Mouse (Mus musculus): ENCODE data around the gene Gsg1l. TPM values are rescaled to one million over a fixed set of nuclear protein-coding genes. Genes with fewer than 3 reads are reported as not detected.

The Gsg1l gene
- polyA plus RNA-seq, 1 experiment from 2014 or later = 3.5 TPM

GRCm38 (mm10) chr7:125972776-125973175 lies 109.4 kb downstream of the Gsg1l start:
- H3K9me3 ChIP-seq (replicated peaks) = no peaks in the 10 kb centered on the region
- ATAC-seq = no peak
- H3K27me3 ChIP-seq = no peaks in the 10 kb centered on the region
- WGBS = 49% methylated on average over 6 of the region's 6 CpGs
- no peaks in the 10 kb centered on the region for H3K36me3 ChIP-seq (ENCODE audit: poor library complexity, severe bottlenecking)
- no peak overlapping the region; the same call in 1 of the 2 replicates for H3K9ac ChIP-seq
- H3K4me3 ChIP-seq = no peak overlapping the region
- no peak overlapping the region for H3K4me2 ChIP-seq
- H3K4me1 ChIP-seq = peaks cover 9% of the 10 kb centered on the region; the same call in 1 of the 2 replicates
- no peak overlapping the region for H3K27ac ChIP-seq

GRCm38 (mm10) chr7:125972174-125972672 lies 110.0 kb downstream of the Gsg1l start:
- H3K27ac ChIP-seq = no peak overlapping the region

GRCm38 (mm10) chr7:125969076-125969475 lies 113.1 kb downstream of the Gsg1l start:
- ATAC-seq = no peak
- no peak overlapping the region for H3K27ac ChIP-seq
- peaks cover 18% of the 10 kb centered on the region; the same call in 1 of the 2 replicates for H3K4me1 ChIP-seq
- no peaks in the 10 kb centered on the region for H3K36me3 ChIP-seq (ENCODE audit: poor library complexity, severe bottlenecking)
- no peak overlapping the region for H3K4me3 ChIP-seq
- H3K27me3 ChIP-seq = no peaks in the 10 kb centered on the region
- H3K4me2 ChIP-seq = no peak overlapping the region
- WGBS = 73% methylated on average over 3 of the region's 3 CpGs
- H3K9me3 ChIP-seq (replicated peaks) = no peaks in the 10 kb centered on the region
- H3K9ac ChIP-seq = no peak overlapping the region

More at GRCm38 (mm10) chr7:125972174-125972672, 110.0 kb downstream of the Gsg1l start:
- Histone ChIP-seq H3K9me3 (replicated peaks) (no peaks in the 10 kb centered on the region), H3K4me2 (no peak overlapping the region), H3K36me3 (ENCODE audit: poor library complexity, severe bottlenecking) (no peaks in the 10 kb centered on the region), H3K27me3 (no peaks in the 10 kb centered on the region), H3K9ac (no peak overlapping the region; the same call in none of the 2 replicates), H3K4me1 (peaks cover 9% of the 10 kb centered on the region; the same call in 1 of the 2 replicates), H3K4me3 (no peak overlapping the region)
- WGBS = 28% methylated on average over 7 of the region's 7 CpGs
- ATAC-seq = peak; percentile 21; the same call in 1 of the 2 replicates

- Histone ChIP-seq H3K27ac (no peak overlapping the region), H3K4me2 (no peak overlapping the region)
These were observed 115.6 kb downstream of the Gsg1l start for GRCm38 (mm10) chr7:125966402-125967261.

GRCm38 (mm10) chr7:125964087-125964607 lies 118.1 kb downstream of the Gsg1l start:
- H3K9ac ChIP-seq = no peak overlapping the region
- no peak for ATAC-seq
- no peak overlapping the region for H3K27ac ChIP-seq
- peaks cover 9% of the 10 kb centered on the region; the same call in 1 of the 2 replicates for H3K4me1 ChIP-seq
- no peaks in the 10 kb centered on the region for H3K36me3 ChIP-seq (ENCODE audit: poor library complexity, severe bottlenecking)
- 61% methylated on average over 8 of the region's 8 CpGs for WGBS
- no peak overlapping the region for H3K4me3 ChIP-seq
- H3K9me3 ChIP-seq (replicated peaks) = no peaks in the 10 kb centered on the region
- 0 out of 2 replicates have a peak, but pooled peaks cover 4% of the 10 kb centered on the region for H3K27me3 ChIP-seq
- no peak overlapping the region for H3K4me2 ChIP-seq

More at GRCm38 (mm10) chr7:125966402-125967261, 115.6 kb downstream of the Gsg1l start:
- 65% methylated on average over 16 of the region's 16 CpGs for WGBS
- no peaks in the 10 kb centered on the region for H3K27me3 ChIP-seq
- 0 out of 2 replicates have a peak overlapping the region, but pooled peaks have one; percentile 30 for H3K9ac ChIP-seq
- H3K9me3 ChIP-seq (replicated peaks) = no peaks in the 10 kb centered on the region
- H3K36me3 ChIP-seq (ENCODE audit: poor library complexity, severe bottlenecking) = no peaks in the 10 kb centered on the region
- peaks cover 9% of the 10 kb centered on the region; the same call in 1 of the 2 replicates for H3K4me1 ChIP-seq
- H3K4me3 ChIP-seq = no peak overlapping the region
- no peak for ATAC-seq

GRCm38 (mm10) chr7:125959294-125960048 lies 122.7 kb downstream of the Gsg1l start:
- H3K36me3 ChIP-seq (ENCODE audit: poor library complexity, severe bottlenecking) = no peaks in the 10 kb centered on the region
- H3K9me3 ChIP-seq (replicated peaks) = no peaks in the 10 kb centered on the region
- ATAC-seq = no peak
- 0 out of 2 replicates have a peak, but pooled peaks cover 16% of the 10 kb centered on the region for H3K27me3 ChIP-seq
- no peak overlapping the region for H3K27ac ChIP-seq
- peaks cover 8% of the 10 kb centered on the region; the same call in 1 of the 2 replicates for H3K4me1 ChIP-seq
- H3K4me3 ChIP-seq = no peak overlapping the region
- no peak overlapping the region for H3K4me2 ChIP-seq
- WGBS = 68% methylated on average over 16 of the region's 18 CpGs
- no peak overlapping the region for H3K9ac ChIP-seq

GRCm38 (mm10) chr7:125958856-125959255 lies 123.4 kb downstream of the Gsg1l start:
- no peak for ATAC-seq
- Histone ChIP-seq H3K27ac (no peak overlapping the region), H3K27me3 (0 out of 2 replicates have a peak, but pooled peaks cover 16% of the 10 kb centered on the region), H3K9ac (no peak overlapping the region), H3K4me3 (no peak overlapping the region), H3K9me3 (replicated peaks) (no peaks in the 10 kb centered on the region), H3K4me1 (peaks cover 13% of the 10 kb centered on the region; the same call in 1 of the 2 replicates), H3K4me2 (no peak overlapping the region), H3K36me3 (ENCODE audit: poor library complexity, severe bottlenecking) (no peaks in the 10 kb centered on the region)
- WGBS = 93% methylated on average over 5 of the region's 5 CpGs

- H3K27ac ChIP-seq = no peak overlapping the region
- no peak overlapping the region for H3K9ac ChIP-seq
- peaks cover 18% of the 10 kb centered on the region; the same call in 1 of the 2 replicates for H3K4me1 ChIP-seq
- 33% methylated on average over 5 of the region's 5 CpGs for WGBS
- no peak for ATAC-seq
- H3K4me2 ChIP-seq = no peak overlapping the region
- H3K4me3 ChIP-seq = no peak overlapping the region
- no peaks in the 10 kb centered on the region for H3K36me3 ChIP-seq (ENCODE audit: poor library complexity, severe bottlenecking)
- 0 out of 2 replicates have a peak, but pooled peaks cover 11% of the 10 kb centered on the region for H3K27me3 ChIP-seq
- no peaks in the 10 kb centered on the region for H3K9me3 ChIP-seq (replicated peaks)
These were observed 127.2 kb downstream of the Gsg1l start for GRCm38 (mm10) chr7:125954994-125955393.

- 47% methylated on average over 3 of the region's 3 CpGs for WGBS
- H3K27me3 ChIP-seq = 0 out of 2 replicates have a peak, but pooled peaks cover 11% of the 10 kb centered on the region
- H3K36me3 ChIP-seq (ENCODE audit: poor library complexity, severe bottlenecking) = no peaks in the 10 kb centered on the region
- H3K27ac ChIP-seq = no peak overlapping the region
- no peak overlapping the region for H3K4me2 ChIP-seq
- H3K9ac ChIP-seq = no peak overlapping the region
- H3K4me3 ChIP-seq = no peak overlapping the region
- ATAC-seq = no peak
- H3K9me3 ChIP-seq (replicated peaks) = no peaks in the 10 kb centered on the region
- H3K4me1 ChIP-seq = peaks cover 18% of the 10 kb centered on the region; the same call in 1 of the 2 replicates
These were observed 127.8 kb downstream of the Gsg1l start for GRCm38 (mm10) chr7:125954356-125954878.

- no peak overlapping the region for H3K4me2 ChIP-seq
- H3K9me3 ChIP-seq (replicated peaks) = no peaks in the 10 kb centered on the region
- H3K9ac ChIP-seq = no peak overlapping the region
- H3K4me3 ChIP-seq = no peak overlapping the region
- H3K36me3 ChIP-seq (ENCODE audit: poor library complexity, severe bottlenecking) = no peaks in the 10 kb centered on the region
- ATAC-seq = no peak
- H3K27ac ChIP-seq = no peak overlapping the region
- H3K4me1 ChIP-seq = peaks cover 18% of the 10 kb centered on the region; the same call in 1 of the 2 replicates
- 67% methylated on average over 6 of the region's 6 CpGs for WGBS
- H3K27me3 ChIP-seq = 0 out of 2 replicates have a peak, but pooled peaks cover 11% of the 10 kb centered on the region
These were observed 128.4 kb downstream of the Gsg1l start for GRCm38 (mm10) chr7:125953844-125954243.

GRCm38 (mm10) chr7:125951911-125952310 lies 130.3 kb downstream of the Gsg1l start:
- no peak for ATAC-seq
- 48% methylated on average over 7 of the region's 7 CpGs for WGBS
- Histone ChIP-seq H3K9ac (no peak overlapping the region), H3K4me2 (no peak overlapping the region), H3K4me3 (no peak overlapping the region), H3K27ac (no peak overlapping the region), H3K9me3 (replicated peaks) (no peaks in the 10 kb centered on the region), H3K4me1 (peaks cover 18% of the 10 kb centered on the region; the same call in 1 of the 2 replicates), H3K36me3 (ENCODE audit: poor library complexity, severe bottlenecking) (no peaks in the 10 kb centered on the region), H3K27me3 (0 out of 2 replicates have a peak, but pooled peaks cover 1% of the 10 kb centered on the region)

All from forebrain, embryonic 13.5 days (tissue).